Mouse (Mus musculus) monocyte, adult 2 months (primary cell): ENCODE data around the gene 9030612E09Rik.

Experiments used
- DNase-seq, 2 experiments: peaks; one replicate each; pipeline ENCODE4 v3.0.0; 2022; ENCODE audit warnings: low spot score in 2 of 2, low read depth in 1 of 2

Gene 9030612E09Rik

GRCm38 (mm10) chr10:43203865-43204264, 29.4 kb downstream of the 9030612E09Rik start:
- DNase-seq, result no peak

- DNase-seq, result peak in 1 of 2 experiments; percentile 19
These were observed 37.4 kb downstream of the 9030612E09Rik start for GRCm38 (mm10) chr10:43211866-43212265.

- DNase-seq, result no peak
These were observed 42.9 kb downstream of the 9030612E09Rik start for GRCm38 (mm10) chr10:43217361-43217900.

GRCm38 (mm10) chr10:43220479-43220878, 46.0 kb downstream of the 9030612E09Rik start:
- no peak for DNase-seq

GRCm38 (mm10) chr10:43220910-43221625, 46.6 kb downstream of the 9030612E09Rik start, which contains the start of gene Pdss2:
Gene Pdss2 (plus strand): TSS chr10:43221486.
- DNase-seq, result peak; percentile 77 to 89

GRCm38 (mm10) chr10:43221659-43222058, 47.2 kb downstream of the 9030612E09Rik start:
- no peak for DNase-seq

- no peak for DNase-seq
These were observed 48.9 kb downstream of the 9030612E09Rik start for GRCm38 (mm10) chr10:43223391-43223790.
